Mouse (Mus musculus): ENCODE data around the gene Arid1b.

The Arid1b gene

DNA sequence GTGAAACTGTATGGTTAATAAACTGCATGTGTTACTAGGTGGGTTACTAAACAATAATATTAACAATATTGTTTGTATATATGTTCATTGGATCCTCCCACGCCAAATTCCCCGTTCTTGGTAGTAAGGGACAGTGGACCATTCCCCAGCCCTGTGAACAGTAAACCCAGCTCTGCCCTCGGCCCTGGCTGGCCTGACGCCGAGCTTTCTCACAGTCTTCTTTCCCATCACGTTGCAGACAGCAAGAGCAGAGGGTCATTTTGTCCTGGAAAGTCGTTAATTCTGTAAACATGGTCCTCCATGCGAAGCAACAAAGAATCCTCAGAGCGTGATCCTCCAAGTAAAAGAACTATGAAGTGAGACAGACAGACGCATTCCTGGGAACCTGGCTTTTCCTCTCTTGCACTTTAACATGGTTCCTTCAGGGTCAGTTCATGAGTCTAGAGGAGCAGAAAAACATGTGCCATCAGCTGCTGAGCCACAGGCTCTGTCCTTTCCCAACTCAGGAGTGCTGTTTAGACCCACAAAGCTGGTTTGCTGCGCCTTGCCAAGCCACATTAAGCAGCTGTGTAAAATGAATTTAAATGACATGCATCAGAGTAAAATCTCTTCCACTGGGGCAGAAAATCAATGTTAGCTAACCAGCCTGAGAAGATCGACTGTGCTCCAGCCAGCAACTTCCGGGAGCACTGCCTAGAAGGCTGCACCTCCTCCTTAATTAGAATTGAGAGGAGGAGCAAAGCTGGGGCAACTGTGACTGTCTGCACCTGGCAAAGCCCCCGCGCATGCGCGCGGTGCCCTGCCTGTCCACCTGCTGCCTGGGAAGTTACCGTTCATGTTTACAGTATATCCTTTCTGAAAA lies 301.2 kb downstream of the Arid1b start:
- DNase-seq, result peak; percentile 81

DNA sequence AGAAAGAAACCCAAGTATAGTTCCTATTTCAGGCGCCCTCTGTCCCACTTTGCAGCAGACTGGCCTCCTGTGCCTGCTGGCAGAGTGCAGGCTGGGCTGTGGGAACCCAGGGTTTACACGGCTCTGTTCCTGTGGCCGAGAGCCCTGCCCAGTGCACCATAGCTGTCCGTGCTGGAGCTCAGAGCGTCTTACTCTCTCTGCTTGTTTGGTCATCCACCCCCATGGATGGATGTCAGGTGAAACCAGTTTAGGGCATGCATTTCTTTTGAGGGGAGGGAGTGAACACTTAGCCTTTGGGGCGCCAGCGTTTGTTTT lies 301.8 kb downstream of the Arid1b start:
- DNase-seq, result no peak

- DNase-seq, result no peak
Measured at GRCm38 (mm10) chr17:5297491-5297890, 303.4 kb downstream of the Arid1b start.

DNA sequence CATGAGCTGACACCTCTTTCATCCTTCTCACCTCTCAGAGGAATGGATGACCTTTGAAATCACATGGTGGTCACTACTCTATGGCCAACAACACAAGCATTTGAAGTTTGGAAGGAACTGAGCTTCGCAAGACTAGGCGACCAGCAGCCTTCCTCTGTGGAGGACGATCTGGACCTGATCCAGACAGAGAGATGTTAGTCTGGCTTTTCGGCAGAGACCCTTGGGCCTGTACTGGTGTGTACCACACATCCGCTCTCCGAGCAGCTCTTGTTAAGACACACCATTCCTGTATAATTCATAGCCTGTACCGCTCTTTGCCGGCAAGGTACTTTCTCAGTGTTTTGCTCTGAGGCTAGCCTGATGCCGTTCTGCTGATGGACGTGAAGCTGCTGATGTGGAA lies 303.9 kb downstream of the Arid1b start:
- no peak for DNase-seq

- no peak for DNase-seq
Measured at GRCm38 (mm10) chr17:5298891-5299559, 304.9 kb downstream of the Arid1b start.

GRCm38 (mm10) chr17:5302971-5303746 lies 309.0 kb downstream of the Arid1b start:
- no peak for DNase-seq

DNA sequence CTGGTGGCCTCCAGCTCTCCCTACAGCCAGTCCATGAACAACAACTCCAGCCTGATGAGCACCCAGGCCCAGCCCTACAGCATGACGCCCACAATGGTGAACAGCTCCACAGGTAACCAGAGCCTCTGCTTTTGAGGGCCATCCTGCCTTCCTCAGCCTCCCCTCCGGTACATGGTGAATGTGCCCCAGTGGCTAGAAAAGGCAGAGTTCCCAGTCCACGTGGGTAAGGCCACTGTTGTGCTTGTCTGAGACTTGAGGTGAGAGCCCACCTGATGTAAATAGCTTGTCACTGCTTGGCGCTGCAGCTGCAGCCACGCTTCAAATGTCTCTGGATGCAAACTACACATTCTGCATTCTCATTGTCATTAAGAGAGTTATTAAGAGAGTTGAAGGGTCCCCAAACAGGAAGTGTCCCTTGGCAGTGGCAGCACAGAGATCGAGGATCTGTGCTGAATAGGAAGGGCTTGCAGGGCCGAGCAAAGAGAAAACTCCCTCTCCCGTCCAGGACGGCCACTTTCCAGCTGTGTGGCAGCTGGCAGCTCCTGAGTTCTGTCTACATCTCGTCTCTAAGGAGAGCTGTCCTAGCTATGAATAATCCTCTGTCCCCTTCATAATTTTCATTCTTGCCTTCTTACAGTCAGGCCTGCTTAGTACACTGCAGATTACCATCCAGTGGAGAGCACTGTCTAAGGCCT lies 311.8 kb downstream of the Arid1b start:
- no peak for DNase-seq

- no peak for DNase-seq
Measured at GRCm38 (mm10) chr17:5309930-5310329, 315.8 kb downstream of the Arid1b start.

GRCm38 (mm10) chr17:5310425-5310888 lies 316.3 kb downstream of the Arid1b start:
- no peak for DNase-seq

GRCm38 (mm10) chr17:5311062-5311461 lies 316.9 kb downstream of the Arid1b start:
- DNase-seq, result no peak

GRCm38 (mm10) chr17:5312307-5312706 lies 318.2 kb downstream of the Arid1b start:
- DNase-seq, result no peak

GRCm38 (mm10) chr17:5314735-5315134 lies 320.6 kb downstream of the Arid1b start:
- DNase-seq, result no peak

DNA sequence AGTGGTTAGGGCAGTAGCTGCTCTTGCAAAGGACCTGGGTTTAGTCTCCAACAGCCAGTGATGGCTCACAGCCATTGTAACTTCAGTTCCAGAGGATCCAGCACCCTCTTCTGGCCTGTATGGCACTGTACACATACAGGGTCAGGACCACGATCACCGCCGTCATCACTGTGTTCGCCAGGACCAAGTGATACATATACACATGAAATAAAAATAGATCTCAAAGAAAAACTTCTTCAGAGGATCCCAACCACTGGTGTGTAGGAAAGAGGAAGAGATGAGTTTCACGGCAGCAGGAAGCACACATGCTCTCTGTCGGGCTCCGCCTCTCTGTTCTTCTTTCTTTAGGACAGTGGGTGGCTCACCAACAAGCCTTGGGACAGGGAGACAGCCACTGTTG lies 322.4 kb downstream of the Arid1b start:
- no peak for DNase-seq

GRCm38 (mm10) chr17:5321589-5322225 lies 327.6 kb downstream of the Arid1b start:
- no peak for DNase-seq

DNA sequence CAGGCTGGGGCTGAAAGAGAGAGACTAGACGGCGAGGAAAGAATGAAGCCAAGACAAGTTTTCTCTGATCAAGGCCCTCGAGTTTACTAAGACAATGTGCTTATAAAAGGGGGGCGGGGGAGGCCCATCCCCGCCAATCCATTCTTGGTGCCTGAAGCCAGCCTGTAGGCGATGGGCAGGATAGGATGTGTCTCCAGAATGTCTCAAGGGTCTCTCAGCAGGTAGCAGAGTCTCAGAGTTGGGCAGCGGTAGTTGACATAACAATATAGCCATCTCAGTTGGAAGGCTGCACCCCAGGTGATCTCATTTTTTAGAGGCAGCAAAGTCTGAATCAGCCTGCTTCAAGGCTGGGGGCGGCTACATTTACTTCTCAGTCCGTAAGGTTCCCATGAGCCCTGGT lies 328.5 kb downstream of the Arid1b start:
- DNase-seq, result no peak

DNA sequence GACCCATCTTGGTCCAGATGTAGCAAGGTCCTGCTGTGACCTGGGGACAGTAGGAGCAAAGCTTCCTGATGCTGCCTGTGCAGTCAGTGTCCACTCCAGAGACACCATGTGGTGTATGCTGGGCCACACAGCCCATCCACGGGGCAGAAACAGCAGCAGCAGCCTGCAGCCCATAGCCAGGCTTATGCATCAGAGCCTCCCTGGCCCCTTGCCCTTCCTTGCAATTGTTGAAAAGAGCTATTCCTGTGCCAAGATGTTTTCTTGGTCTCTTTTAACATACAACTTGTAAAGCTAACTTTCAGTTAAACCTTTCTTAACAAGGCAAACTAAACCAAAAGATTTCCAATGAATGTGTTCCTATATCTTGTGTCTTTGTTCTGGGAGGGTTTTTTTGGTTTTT lies 329.6 kb downstream of the Arid1b start:
- no peak for DNase-seq

- DNase-seq, result no peak
Measured at GRCm38 (mm10) chr17:5324236-5324876, 330.2 kb downstream of the Arid1b start.

DNA sequence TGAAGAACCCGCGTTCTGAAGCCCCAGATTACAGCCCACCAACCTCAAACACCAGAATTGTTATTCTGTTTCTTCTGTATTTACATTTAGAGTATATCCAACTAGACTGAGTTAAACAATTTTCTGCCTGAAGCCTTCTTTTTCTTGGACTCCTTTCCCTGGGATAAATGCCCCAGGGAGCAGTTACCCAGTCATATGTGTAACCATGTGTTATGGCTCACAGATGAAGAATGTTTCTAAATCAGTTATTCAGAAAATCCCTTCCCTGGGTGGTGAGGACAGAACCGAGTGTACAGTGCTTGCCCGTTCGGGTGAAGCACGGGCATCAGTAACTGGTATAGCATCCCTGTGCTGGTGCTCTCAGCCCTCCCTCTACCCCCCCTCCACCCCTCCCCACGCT lies 332.6 kb downstream of the Arid1b start:
- no peak for DNase-seq

DNA sequence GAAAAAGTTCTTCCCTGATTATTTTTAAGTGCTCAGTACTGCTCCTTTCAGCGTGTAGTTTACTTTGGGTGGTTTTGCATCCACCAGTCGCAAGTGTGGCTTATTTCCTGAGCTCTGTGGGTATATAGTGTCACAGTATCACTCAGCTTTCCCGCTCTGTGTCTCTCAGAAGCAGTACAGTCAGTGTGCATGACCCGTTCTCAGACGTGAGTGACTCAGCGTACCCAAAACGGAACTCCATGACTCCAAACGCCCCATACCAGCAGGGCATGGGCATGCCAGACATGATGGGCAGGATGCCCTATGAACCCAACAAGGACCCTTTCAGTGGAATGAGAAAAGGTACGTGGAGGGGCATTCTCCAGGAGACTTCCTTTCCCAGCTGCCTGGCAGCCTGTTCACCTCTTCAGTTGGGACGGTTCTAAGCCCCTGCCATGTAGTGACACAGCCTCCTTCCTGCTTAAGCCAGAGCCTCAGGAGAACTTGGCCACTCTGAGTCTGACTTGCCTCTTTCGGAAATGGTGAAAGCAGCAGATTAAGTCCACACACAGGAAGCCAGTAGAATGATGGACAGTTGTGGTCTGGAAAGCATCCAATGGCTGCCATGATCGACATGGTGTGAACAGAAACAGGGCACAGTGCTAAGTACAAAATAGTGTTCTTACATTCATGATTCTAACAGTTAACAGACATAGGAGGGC lies 333.5 kb downstream of the Arid1b start:
- no peak for DNase-seq

DNA sequence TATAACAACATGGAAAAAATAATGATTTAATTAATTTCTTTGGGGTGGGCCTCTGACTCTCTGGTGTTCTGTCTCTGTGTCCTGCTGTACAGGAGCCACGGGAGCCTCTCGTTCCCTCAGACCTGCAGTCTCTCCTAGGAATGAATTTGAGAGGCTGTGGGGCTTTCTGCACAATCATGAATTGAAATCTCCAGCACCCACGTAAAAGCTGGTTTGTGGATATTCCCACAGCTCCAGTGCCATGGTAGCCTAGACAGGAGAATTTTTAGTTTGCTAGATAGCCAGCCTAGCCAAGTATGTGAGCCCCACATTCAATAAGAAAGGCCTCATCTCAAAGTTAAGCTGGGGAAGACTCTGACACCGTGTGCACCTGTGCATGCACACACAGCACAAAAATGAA lies 335.3 kb downstream of the Arid1b start:
- DNase-seq, result no peak

DNA sequence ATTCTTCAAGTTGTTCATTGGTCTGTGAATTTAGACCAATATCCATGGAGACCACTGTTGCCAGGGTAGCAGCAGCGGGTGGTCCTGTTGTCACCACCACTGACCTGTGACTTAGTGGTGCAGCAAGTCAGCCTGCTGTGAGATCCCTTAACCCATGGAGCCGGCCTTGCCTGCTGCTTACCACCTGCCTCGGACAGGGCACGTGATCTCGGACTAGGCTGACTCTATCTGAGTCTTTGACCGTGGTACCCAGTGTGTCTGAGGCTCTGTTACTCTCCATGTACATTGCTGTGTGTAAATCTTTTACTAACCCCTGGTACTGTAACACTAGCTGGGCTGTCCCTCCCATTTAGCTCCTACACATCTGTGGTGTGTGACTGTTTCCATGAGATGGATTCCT lies 335.9 kb downstream of the Arid1b start:
- DNase-seq, result no peak

Measured in right cerebral cortex, postnatal 25 days (tissue).